Mouse (Mus musculus): ENCODE data around the gene Nkapl.

Nkapl gene

GRCm38 (mm10) chr13:21435476-21435875 is 32.8 kb downstream of the Nkapl start:
- no peak for DNase-seq (ENCODE audit: low read depth, low spot score)

- DNase-seq (ENCODE audit: low read depth, low spot score) = no peak
These were observed 40.7 kb downstream of the Nkapl start for GRCm38 (mm10) chr13:21427631-21428030.

DNA sequence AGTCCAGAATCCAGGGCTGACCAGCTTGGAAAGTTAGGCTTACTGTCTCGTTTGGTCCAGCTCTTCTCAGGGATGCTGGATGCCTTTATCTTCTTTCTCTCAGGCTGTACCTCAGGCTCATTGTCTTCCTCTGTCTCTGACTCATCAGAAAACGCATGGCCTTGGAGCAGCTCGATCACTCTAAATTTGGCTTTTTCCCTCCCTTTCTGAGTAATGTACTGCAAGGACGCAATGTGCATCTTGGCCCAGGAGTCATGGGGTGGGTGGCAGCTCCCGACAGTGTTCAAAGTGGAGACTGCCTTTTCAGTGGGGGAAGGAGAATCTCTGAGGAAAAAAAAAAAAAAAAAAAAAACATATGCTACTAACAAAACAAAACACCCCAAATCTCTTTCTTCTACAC is 45.0 kb downstream of the Nkapl start:
- DNase-seq (ENCODE audit: low read depth, low spot score) = no peak

DNA sequence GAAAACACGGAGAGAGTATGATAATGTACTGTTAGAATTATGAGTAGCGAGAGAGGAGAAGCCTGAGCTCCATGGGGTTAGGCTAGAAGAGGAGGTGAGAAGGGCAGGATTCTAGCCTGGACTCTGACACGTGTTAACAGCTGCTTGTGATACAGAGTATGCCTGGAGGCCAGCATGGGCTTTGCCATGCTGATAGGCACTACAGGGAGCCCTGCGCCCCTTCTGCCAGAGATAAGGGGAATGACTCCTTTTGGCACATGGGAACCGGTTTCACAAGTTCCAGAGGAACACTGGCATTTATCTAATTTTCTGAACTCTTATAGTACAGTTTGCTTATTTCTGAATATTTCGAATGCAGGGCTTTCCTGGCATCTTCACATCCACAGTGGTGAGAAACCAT is 49.4 kb downstream of the Nkapl start:
- no peak for DNase-seq (ENCODE audit: low read depth, low spot score)

- DNase-seq (ENCODE audit: low read depth, low spot score) = no peak
These were observed 50.9 kb downstream of the Nkapl start for GRCm38 (mm10) chr13:21417298-21418010.

Measured in R1 (cell line).